Mouse (Mus musculus): Measurements from ENCODE around the gene Best2.

Gene Best2

DNA sequence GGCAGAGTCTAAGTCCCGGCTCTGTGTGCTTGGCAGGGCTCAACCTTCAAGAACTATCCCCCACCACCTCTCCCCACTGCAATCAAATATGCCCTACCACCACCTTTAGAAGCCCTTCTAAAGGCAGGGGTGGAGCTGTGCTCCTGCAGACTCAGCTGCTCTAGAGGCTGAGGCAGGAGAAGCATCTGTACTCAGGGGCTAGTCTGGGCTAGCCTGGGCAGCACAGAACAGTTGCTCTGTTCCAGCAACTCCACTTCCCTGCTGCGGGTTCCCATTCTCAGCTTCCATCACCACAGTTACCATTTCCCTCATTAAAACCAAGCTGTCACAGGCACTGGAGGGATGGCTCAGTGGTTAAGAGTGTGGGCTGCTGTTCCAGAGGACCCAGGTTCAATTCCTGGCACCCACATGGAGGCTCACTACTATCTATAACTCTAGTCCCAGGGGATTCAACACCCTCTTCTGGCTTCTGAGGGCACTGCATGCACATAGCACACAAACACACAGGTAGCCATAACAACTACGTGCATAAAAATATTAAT, 7.3 kb upstream of the Best2 start:
- DNase-seq: no peak

DNA sequence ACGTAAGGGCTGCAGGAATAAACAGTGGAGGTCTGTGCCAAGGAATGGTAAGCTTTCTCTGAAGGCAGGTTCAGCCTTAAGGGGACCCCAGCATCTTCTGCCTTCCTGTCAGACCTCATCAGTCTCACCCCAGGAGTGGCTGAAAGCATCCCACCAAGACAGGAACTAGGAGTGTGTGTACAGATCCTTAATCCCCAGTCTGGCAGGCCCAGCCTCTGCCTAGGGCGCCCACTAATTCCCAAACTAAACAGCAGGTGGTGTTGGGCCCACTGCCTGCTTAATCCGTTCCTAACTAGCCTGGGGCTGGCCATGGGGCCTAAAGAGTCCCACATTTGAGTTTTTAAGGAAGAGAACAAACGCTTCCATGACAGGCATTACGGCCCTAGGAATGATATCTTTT, 2.9 kb upstream of the Best2 start:
- DNase-seq: no peak

DNA sequence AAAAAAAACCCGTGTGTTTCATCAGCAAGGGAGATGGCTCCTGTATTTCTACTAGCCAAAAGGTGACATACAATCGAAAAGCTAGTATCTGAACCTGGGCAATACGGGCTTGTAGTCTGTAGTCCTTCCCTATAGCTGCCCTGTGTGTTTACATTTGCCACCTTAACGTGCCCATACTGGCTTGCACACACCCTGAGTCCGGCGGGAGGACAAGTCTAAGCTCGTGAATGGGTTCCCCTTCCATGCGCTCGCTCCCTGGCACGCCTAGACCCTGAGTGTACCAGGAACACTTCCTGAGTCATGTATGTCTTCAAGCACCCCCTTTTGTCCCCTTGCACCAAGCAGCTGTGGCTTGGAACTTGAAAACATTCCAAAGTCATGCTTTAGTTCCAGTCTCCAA, 2.4 kb upstream of the Best2 start:
- DNase-seq: no peak

DNA sequence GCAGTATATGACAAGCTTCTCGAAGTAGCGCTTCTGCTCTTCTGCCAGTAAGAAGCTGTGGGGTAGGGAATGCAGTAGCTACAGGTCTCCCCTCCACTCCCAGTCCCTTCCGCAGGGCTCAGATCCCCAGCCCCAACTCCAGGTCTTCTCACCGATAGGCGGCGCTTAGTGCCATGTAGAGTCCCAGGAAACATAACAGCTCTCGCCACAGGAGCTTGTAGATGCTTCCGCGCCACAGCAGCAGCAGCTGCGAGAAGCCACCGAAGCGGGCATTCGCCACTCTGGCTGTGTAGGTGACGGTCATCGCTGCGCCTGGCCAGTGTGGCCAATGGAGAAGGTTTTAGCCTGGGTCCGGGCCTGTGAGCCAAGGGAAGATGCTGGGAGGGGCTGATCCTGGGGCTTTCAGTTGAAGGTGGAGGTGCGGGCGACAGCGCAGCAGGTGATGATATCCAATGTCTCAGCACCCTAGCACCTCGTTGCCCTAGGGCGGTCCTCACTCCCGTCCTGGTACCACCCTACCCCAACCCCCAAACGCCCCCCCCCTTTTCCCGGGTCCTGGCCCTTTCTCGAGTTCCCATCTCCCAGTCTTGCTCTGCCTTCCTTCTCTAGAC, 996 bp downstream of the Best2 start:
- DNase-seq: peak; percentile 69

DNA sequence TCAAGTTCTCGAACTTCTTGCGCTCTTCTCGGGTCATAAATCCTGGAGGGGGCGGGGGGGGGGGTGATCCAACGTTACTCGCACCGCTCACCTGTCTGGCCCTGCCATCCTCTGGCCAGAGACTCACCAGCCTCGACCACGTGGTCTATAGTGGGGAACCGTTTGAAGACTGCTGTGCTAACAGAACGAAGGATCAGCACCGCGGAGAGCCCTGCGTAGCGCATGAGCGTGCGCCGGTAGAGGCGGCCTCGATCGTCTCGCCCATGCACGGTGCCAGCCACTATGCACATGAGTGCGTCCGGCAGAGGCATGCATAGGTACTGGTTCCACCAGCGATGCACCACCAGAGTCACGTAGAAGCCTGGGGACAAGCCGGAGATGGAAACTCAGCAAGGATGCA, 3.1 kb downstream of the Best2 start:
- no peak for DNase-seq

DNA sequence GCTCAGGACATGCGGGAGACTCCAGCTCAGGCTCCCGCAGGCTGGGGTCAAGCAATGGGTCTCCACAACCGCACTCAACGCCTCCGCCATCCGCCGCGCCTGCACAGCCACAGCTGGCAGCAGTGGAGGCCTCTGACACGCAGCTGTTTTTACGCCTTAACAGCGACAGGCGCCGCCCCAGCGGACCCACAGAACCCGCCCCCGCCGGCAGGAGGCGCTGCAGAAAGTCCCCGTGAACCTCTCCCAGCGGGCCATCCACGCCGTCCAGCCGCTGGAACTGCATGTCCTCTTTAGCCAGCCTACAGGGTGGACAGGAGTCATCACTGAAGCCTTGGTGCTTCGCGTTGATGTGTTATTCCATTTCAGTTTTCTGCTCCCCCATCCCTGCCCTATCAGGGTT, 6.6 kb downstream of the Best2 start:
- no peak for DNase-seq

DNA sequence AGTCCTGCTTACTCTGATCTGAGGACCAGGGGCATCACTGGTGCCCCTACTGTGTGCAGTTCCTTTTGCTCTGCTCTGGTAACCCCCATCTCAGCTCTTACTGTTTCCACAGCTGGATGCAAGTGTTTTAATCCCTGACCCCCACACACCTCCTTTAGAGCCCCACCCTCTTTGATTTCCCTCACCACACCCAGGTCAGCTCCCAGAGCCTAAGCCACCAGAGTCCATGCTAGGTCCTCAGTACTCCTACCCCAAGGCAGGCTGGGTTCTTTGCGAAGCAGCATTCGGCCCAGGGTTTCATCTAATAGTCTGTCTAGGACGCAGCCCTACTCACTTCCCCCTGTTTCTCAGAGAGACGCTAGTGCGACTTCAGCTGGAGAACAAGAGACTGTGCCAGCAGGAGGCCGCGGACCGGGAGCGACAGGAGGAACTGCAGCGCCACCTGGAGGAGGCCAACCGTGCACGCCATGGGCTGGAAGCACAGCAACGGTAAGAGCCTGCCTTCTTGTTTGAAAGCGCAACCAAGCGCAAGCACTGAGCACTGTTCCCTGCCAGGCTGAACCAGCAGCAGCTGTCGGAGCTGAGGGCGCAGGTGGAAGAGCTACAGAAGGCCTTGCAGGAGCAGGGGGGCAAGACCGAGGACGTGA, 16.6 kb downstream of the Best2 start:
- DNase-seq: peak; percentile 93

DNA sequence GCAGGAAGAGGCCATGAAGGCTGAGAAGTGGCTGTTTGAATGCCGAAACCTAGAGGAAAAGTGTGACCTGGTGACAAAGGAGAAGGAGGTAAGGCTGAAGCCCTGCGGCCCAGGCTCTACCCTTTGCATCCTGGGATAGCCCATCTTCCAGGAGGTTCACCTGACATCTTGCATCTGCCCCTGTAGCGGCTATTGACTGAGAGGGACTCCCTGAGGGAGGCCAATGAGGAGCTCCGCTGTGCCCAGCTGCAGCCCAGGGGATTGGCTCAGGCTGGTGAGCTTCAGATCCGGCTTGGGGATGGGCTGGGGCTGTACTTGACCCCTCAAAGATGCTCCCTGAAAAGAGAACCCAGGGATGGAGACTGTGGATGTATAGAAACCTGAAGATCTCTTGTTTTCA, 17.4 kb downstream of the Best2 start:
- no peak for DNase-seq

DNA sequence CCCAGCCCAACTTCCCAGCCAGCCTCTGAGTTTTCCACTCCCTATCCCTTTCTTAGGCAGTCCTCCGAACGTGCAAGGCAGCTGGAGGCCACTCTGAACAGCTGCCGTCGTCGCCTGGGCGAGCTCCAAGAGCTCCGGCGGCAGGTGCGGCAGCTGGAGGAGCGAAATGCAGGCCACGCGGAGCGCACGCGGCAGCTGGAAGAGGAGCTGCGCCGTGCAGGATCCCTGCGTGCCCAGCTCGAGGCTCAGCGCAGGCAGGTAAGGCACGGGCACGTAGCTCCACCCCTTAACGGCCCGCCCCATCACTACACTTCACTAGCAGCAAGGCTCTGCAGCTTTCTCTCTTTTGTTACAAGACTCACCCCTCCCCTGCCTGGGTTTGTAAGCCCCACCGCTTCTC, 18.7 kb downstream of the Best2 start:
- DNase-seq: no peak

DNA sequence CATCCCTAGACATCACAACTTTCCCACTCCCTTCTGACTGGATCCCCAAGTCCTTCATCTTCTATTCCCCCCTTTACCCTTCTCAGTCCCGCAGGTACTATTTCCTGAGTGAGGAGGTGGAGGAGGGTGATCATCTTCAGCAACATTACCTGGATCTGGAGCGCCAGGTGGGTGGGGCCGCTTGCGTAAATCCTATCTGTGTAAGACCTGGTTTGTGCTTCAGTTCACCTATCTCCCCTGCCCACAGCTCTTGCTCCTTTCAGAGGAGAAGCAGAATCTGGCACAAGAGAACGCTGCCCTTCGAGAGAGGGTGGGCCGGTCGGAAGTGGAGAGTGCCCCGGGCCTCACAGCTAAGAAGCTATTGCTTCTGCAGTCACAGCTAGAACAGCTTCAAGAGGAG, 20.0 kb downstream of the Best2 start:
- DNase-seq: no peak

DNA sequence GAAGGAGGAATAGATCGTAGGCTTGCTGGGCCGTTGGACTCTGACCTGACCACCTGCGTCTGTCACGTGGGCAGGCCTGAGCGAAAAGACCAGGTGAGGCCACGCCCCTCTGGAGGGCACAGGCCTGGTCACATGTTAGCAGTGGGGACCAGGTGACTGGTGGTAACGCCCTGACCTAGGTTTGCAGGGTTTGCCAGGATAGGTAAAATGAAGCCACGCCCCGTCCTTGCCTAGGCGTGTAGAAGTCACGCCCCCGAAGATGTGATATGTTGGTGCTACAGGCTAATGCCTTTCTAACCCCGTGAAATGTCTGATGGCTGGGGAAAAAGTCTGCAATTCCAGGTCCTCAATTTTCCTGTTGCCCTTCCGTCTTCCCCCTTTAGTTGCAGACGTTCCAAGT, 23.5 kb downstream of the Best2 start:
- DNase-seq: peak; percentile 74

DNA sequence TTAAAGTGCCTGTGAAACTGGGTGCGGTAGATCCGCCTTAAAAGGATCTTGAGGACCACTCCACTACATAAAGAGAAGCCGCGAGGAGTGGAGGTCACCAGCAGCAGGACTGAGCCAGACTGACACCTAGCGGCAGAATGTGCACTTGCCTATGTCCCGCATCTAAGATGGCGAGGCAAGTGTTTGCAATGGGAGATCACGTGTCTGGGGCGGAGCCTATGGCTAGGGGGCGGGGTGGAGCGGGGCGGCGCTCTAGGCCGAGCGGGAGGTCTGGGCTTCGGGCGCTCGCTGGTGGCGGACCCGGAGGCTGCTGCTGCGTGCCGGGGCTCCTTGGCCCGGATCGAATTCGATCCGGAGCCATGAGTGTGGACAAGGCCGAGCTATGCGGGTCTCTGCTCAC, 24.0 kb downstream of the Best2 start, which contains the start of gene Hook2:
Gene Hook2 (plus strand): TSS at position 255 of the 400 bp plus-strand sequence.
- peak; percentile 95 for DNase-seq

DNA sequence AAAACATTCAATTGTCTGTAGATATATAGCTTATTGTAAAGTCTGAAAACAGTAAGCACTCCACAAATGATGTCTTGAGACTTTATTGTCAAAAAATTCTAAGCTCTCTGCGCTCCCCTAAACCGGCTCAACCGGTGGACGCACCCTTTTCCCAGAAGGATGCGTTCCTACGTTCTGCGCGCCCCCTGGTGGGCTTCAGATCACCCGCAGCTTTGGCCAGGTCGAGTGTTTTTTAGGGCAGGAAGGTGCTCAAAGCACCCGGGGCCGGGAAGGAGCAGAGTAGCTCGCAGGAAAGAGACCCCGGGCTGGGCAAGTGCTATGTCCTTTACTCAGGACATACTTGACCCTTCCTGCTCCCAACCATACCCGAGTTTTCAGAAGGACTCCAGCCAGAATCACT, 24.5 kb downstream of the Best2 start:
- DNase-seq: peak; percentile 88

DNA sequence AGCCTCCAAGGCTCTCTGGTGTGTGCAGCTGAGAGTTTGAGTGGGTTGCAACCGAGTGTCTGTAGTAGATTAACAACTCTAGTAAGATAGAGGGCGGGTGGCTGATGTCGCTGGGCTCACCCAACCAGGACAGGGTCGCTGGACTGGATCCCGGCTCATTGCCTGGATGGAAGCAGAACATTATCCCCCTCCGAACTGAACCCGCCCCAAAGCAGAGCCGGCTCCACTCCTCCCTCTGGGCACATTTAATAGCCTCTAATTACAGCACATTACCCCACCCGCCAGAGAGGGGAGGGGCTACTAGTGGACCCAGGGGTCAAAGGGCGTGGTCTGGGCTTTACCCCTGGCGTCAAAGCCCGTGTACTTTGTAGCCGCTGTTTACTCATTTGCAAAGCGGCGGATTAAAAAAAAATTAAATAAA, 25.0 kb downstream of the Best2 start:
- peak; percentile 57 for DNase-seq

DNA sequence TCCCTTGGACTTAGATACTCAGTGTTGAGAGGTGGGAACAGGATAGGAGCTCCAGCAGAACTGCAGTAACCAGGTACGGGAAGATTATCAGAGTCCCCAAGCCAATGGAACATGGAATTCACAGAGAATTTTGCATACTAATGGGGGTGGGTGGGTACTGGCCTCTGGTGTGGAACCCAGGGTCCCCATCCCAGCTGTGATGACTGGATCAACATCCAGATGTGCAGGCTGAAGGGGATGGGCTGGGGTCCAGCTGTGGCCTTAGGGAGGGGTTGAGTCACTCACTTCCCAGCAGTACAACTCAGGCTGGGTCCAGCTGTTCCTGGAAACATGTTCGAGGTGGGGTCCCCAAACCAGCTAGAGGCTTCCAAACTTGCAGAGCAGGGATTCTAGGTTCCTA, 26.4 kb downstream of the Best2 start:
- DNase-seq: no peak

DNA sequence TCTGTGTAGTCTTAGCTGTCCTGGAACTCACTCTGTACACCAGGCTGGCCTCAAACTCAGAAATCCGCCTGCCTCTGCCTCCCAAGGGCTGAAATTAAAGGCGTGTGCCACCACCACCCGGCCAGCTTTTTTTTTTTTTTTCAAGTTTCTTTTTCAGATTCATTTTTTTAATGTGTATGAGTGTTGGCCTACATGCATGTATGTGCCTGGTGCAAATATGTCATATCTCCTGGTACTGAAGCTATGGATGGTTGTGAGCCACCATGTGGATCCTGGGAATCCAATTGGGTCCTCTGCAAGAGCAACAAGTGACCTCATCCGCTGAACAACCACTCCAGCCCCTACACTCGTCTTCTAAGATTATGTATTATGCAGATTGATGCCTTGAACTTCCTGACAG, 26.9 kb downstream of the Best2 start:
- no peak for DNase-seq

DNA sequence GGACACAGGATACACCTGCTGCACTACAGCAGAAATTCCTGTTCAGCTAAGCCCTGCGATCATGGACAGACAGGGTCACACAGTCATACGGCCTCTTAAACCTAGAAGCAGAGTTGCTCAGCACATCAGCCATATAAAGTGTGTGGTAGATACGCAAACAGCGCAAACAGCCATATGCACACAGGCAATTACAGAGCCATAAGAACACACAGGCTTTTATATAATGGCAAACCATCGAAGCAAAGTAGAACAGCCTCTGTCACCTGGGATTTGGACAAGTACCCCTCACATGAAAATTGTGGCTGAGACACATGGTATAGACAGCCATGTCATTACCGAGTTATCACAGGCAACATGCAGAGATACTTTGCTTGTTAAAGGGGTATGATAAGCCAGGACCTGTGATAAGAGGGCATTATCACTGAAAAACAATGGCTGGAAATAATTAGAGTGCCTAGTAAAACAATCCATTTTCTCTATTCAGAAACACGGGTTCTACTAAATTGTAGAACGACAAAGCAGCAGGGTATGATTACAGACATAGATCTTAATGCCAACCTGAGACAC, 27.9 kb downstream of the Best2 start:
- no peak for DNase-seq

DNA sequence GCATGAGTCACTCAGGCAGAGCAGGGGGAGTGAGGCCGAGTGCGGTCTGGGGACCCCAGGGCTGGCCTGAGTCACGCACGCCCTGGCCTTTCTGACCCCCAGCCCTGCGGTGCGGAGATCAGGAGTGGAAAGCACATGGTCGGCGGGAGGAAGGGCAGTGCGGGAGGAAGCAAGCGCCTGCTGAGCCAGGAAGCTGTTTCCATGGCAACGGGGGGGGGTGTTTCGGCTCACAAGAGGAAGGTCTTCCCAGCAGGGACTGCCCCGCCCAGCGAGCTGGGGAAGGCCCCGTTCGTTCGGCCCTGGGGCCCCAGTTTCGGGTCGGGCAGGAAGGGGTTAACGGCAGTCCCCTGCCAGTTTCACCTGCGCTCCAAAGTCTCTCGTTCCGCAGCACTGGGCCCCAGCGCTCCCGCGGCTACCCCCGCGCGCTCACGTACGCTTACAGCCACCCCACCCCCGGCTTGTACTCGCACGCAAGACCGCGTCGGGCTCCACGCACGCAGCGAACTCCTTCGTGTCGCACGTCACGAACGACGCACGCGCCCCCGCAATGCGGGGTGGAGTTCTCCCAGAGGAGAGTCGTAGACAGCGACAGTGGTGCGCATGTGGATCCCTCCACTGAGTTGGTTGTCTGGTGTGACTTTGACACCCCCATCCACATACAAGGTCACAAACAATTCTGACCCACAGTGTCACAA, 28.5 kb downstream of the Best2 start:
- peak; percentile 89 for DNase-seq

DNA sequence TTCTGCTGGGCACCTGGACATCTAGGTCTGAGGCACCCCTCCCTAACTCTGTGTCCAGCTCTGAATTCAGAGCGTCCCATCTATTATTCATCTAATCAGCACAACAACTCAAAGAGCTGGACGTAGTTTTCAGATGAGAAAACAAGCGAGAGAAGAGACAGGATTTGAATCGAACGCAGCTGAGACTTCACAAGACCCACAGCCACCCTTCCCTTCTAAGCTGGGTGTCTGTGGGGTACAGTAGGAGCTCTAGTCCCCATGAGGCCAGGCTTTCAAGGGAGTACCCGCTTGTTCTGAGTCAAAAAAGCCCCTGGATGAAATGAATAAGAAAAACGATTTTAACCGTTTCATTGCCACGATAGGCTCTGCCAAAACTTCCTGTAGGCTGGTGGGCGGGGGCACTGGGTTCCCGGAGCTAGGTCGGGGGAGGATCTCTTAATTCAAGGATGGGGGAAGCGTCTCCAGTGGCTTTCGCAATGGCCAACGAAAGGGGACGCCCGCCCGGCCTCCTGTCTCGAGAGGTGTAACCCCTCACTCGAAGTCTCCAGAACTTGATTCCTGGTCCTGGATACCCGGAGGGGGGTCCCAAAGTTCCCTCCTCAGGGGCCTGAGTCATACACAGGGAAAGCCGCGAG, 29.2 kb downstream of the Best2 start:
- DNase-seq: no peak

DNA sequence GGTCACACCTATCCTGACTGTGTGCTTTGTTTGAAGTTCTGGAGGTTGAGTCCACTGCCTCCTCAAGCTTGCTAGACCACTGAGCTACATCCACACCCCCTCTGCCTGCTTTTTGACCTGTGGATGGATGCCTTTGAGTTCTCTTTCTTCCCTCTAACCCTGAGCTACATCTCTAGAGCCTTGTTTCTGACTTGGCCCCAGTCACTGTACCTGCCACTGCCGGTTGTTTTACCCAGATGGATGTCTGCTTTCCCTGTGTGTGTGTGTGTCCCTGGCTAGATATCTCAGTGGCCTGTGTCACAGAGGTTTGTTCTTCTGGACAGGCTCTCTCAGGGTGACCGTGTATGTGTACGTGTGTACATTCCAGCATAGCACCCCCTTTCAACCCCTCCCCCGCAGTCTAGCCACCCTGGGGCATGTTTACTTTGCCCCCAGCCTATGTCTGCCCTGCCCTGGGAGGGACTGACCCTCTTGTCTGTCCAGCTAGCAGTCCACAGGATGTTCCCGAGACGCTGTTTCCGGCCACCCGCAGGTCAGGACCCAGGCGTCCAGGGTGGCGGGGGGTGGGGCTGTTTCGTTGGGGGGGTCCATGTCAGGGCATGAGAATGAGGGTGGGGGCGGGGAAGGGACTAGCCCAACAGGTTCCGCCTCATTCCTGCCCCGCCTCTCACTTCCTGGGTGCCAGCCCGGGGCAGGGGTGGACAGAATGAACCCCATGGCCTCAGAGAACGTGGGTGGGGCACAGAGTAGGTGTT, 29.9 kb downstream of the Best2 start:
- DNase-seq: no peak

DNA sequence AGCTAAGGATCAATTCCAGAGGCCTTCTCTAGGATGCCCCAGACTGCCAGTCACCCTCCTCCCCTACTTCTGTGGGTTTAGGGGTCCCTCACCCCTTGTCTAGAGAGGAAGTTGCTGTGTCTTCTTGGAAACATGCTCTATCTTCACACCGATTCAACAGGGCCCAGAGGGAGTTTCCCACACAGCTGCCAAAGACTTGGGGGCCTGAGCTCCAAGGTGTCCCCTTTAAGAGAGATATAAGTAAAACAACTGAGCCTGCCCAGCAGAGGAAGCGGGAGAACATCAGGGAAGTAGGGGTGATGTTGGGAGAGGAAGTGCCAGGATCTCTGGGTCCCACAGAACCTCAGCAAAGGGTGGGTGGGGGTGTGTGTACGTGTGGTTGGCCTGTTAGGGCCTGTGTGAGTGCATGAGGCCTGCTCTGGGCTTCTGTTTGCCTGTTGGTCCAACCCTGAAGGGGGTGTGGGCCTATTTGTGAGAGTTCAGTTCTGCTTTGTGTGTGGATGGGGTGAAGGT, 31.8 kb downstream of the Best2 start:
- DNase-seq: no peak

Data from cerebellum, adult 11 months (tissue).